Mouse (Mus musculus): ENCODE data around the gene Grhl1.
"Not testable (repeated sequence)": the region's sequence is repeated elsewhere in the genome, so short reads cannot be mapped to it uniquely, and the experiment has no call there.

The Grhl1 gene
- long read RNA-seq, experiment 1, result 0 reads
- long read RNA-seq, experiment 2, partial matches to known transcripts, result 0 of 1 reads
- long read RNA-seq, experiment 2, other reads (novel, unspliced or antisense), result 1 of 1 reads

DNA sequence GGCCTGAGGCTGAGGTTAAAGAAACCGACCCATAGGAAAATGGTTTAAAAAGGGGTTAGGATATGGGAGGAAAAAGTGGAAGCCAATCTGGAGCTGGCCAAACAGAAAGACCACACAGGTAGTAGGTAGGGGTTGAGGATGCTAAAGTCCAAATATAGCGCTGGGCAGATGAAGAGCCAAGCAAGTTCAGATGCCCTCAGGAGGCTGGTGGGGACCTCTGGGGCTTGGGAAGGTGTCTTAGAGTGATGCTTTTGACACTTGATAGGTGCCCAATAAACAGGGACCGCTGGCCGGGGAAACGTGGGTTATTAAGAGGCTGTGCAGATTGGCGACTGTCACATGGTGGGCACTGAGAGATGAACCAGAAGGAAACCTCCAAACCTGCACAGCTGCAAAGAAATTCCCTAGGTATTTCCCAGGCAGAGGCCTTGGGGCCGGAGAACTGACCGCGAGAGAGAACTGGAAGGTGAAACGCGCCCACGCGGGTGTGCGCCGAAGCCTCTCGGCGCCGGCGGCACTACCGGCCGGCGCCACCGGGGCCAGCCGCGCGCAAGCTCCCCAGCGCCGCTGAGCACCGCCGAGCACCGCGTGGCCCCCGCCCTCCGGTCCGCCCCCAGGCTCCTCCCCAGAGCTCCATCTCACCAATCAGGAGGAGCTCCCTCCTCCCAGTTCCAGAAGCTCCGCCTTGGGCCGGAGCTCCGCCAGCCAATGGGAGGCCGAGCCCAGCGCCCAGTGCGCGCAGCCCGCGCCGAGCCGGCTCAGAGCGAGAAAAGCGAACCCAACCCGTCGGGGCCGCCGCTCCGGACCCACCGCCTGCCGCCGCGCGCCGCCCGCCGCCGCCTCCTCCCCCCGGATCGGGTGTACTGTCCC, at the start of gene Grhl1:
Grhl1 (plus strand) TSS at position 761 of the 870 bp plus-strand sequence.
- intact Hi-C loops (cut with DNase I), result no loop called here

DNA sequence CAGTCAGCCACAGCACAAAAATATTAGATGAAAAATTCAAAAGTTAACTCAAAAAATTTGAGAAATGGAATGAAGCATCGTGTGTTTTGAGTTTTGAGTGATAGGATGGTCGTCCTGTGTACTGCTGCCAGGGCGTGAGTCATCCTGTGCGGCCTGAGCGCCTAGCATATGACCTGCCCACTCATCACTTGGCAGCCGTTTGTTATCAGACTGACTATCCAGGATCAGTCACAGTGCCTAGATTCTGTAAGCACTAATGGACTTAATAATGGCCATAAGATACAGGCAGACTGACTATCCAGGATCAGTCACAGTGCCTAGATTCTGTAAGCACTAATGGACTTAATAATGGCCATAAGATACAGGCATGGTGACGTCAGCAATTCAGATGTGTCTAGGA, 47.0 kb upstream of the Grhl1 start:
- intact Hi-C loops (cut with DNase I), result not testable (repeated sequence)

DNA sequence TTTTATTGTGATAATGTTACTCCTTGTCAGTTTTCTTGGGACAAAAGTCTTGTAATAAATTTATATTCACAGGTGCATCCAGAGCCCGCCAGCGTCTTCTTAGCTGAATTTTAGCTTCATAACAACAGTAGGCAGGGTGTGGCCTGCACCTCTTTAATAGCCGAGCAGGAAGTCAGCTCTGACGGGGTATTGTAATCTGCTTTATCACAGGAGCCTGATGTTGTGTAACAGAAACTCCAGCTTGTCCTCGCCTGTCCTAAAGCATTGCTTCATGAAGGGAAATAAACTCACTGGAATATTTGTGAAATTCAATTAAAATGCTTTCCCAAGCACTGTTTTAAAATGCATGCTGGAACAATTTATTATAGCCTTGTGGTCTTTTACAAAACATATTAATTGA, 35.7 kb upstream of the Grhl1 start:
- intact Hi-C loops (cut with DNase I), result no loop called here

DNA sequence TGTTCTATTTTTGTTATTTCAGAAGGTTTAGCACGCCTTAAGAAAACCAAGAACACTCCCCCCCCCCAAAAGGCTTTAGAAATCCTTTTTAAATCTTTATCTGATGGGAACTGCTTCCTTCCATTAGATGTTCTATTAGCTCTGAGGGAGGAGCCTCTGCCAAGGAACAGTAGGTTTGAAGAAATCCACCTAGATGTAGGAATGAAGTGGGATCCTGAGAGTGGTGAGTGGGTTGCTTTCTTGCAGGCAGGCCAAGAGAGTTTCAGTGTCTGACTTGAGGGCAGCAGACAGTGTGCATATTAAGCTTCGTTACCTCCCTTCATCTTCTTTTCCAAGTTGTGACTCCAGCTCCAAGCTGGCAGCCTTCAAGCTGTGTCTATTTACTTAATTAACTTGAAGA, 34.9 kb upstream of the Grhl1 start:
- intact Hi-C loops (cut with DNase I), result no loop called here

DNA sequence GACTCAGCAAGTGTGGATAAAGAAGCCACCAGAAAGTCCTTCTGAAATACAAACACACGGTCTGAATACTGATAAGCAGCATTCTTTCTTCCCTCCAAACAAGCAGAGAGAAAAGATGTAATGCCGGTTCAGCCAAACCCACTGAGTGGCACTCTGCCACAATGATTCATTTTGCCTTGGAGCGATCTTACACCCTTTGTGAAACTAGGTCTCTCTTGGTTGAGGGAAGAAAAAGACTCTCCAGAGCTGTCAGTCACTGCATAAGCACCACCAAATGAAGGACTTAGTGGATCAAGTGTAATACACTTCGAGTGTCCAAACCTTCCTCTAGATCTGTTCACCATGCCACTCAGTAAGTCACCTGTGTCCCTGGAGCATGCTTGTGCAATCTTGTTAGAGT, 34.1 kb upstream of the Grhl1 start:
- intact Hi-C loops (cut with DNase I), result no loop called here

DNA sequence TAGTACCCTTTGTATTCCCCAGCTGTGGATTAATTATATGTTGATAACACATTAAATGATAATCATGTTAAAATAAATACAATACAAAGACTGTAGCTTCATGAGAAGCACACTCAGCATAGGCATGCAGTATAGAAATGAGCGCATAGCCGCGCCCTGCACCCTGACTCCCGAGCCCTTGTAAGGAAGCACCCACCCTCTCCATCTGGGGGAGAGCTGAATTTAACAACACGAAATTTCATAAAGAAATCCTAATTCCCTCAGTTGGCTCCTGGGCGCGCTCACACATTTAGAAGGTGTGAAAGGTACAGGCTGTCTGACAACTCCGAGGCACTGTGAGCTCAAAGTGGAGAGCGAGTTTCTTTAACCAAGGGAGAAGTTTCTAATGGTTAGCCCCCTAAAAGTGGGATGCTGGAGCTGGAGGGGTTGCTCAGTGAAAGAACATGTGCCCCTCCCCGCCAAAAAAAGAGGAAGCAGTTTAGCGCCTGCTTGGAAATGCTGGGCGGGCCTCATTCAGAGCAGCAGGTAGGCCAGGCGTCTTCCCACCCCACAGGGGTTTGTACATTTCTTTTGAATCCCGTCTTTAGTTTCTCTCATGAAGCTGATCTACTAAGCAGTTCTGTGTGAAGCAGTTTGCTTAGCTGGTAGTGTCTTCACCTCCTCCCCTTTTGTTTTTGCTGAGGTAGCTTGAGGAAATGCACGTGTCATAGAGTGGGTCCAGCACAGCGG, 30.5 kb upstream of the Grhl1 start:
- intact Hi-C loops (cut with DNase I), result no loop called here

DNA sequence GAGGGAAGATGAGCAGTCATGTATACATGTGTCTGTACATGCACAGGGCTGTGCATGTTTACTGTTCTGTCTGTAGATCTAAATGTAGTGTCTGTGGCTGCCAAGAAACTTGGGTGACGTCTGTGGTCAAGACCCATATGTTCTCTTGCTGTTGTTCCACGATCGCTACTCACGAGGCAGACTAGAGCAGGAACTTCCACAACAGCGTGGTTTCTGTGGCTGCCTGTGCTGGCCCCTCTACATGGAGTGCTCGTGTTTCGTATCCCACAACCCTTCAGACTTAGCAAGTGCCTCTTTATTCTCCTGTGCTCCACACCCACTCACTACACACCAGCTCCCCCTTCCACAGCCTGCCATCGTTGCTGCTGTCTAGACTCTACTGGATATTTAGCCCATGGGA, 24.4 kb upstream of the Grhl1 start:
- intact Hi-C loops (cut with DNase I), result no loop called here

DNA sequence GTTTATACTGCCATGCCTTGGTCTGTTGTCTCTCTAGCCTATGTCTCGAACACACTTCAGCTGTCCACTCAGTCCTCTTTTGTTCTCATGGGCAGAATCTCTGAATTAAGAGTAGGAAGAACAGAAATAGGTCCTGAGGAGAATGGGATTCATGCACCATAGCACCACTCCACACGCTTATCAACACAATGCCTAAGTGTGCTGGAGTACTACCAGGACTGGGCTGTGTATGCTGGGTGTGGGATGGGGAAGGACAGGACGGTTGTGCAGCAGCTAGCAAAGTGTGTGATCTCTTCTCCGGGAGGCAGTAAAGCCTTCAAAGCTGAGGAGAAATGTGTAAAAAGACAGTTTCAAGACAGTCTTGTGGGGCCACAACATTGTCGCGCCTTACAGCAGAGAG, 23.2 kb upstream of the Grhl1 start:
- intact Hi-C loops (cut with DNase I), result no loop called here

DNA sequence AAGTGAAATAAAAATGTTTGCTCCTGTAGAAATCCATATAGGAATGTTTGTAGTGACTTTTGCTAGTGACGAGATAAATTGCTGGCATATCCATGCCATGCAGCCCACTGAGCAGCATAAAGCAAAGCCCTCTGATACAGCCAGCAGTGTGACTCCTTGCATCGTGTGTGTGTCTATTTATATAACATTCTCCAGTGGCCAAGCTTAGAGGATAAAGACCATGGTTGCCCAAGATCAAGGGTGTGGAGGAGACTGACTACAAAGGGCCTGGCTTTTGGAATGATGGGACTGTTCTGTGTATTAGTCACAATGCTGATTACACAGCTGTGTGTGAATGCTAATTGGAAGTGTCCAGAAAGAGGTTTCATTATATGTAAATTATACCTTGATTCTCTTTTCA, 19.6 kb upstream of the Grhl1 start:
- intact Hi-C loops (cut with DNase I), result no loop called here

DNA sequence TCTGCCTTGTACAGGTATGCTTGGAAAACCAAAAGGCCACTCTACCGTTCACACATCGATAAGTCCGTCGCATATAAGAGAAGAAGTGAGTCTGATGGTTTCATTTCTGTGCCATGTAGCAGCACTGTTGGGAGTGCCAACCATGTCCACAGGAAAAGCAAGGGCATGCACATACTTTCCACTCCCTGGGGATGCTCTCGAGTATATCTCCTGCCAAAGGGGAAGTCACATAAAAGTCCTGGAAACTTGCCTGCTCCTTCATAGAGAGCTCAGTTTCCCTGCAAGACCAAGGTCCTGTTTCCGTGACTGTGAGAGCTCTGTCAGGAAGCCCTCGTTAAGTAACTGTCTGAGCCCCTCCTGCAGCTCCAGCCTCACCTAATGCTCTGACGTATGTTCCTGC, 16.1 kb upstream of the Grhl1 start:
- intact Hi-C loops (cut with DNase I), result no loop called here

DNA sequence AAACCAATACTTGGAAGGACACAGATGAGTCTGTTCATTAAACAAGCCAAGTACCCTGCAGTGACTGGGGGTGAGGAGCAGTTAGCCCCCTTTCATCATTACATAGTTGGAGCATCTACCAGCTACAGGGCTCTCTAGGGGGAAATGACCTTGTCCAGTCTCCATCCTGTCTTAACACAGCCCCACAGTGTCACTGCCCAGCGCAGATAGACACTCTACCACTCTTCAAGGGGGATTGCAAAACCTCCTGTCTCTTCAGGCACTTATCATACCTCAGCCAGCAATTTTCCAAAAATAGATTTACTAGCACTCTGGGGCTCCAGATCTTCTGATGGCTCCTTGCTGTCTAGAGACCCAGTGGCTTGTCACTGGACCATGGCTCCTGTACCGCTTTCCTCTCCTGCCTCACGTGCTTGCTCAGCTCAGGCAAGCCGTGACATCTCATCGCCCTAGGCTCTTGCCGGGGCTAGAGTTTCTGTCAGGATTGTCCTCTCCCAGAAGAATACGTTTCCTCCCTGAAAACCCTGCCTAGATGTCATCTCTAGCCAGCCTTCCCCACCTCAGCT, 8.6 kb upstream of the Grhl1 start:
- intact Hi-C loops (cut with DNase I), result no loop called here

DNA sequence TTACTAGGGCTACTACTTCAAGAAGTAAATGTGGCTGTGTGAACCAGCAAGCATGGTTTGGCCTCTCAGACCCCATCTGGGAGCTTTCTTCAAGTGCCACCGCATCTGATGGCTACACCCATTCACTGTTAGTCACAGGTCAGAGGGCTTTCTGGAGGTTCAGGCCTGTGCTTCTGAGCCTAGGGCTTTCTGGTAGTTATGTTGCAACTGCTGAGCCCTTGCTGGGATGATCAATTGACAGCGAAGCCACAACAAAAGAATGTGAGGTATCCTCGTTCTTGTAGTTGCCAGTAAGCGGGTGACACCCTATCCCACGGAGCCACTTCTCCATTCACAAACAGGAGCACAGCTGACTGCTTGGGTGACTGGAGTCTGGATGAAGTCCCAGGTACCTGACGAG, 6.8 kb upstream of the Grhl1 start:
- intact Hi-C loops (cut with DNase I), result no loop called here

DNA sequence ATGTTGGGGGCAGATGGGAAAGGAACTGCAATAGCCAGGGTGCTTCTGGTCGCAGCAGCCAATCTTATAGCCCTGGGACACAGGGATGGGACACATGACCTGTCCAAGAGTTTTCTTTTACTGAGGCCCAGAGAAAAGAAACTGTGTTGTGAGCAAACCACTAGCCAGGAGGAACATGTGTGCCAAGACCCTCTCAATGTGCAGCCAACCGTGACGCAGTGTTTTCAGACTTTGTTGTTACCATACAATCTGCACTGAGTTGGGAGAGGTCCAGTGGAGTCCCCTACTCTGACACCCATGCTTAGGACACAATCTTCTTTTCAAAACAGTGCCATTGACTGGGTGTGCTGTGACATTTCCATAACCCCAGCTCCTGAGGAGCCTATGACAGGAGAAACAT, 4.5 kb upstream of the Grhl1 start:
- intact Hi-C loops (cut with DNase I), result no loop called here

DNA sequence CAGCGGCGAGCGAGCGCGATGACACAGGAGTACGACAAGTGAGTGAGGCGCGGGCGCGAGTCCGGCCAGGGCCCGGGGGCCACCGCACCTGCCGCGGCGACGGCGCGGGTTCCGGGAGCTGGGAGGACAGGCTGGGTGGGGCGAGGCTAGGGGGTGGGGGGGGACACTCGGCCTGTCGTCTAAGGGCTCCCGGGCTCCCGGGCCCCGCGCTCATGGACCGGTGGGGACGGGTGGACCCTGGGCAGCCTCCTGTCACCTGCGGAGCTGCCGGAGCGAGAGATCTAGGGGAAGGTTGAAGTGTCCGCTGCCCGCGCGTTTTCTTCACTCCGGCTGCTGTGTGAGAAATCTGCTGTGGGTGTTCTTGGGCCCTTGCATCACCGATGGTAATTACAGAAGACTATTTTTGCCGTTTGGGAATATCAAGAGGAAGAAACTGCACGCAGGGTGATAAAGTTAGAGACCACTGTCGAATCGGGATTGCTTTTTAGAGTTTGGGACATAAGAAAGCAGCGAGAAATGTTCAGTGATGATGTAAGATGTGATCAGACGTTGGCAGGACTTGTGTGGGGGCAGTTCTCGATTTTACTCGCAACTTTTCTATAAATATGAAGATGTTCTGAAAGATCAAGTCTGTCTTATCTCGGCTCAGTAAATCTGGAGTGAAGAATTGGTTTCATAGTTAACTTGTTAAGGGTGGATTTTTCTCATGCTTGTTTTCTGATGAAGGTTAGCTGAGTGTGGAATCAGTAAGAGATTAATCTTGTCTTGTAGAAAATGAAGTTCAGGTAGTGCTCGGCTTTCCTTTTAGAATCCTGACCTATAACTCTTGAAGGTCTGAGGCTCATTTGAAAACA, 565 bp downstream of the Grhl1 start:
- intact Hi-C loops (cut with DNase I), result no loop called here

DNA sequence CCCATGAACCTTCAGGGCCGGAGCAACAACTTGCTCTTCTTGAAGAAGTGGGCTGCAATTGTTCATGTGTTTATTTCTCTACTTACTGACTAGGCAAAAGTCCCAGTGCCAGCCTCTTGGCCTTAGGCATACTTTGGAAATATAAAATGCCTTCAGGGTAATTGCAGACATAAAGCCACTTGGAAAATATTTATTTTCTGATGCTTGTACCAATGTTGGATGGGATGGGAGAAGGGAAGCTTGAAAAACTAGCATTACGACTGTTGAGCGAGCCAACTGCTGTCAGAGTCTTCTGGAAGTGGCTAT, 1.1 kb downstream of the Grhl1 start:
- intact Hi-C loops (cut with DNase I), result no loop called here

DNA sequence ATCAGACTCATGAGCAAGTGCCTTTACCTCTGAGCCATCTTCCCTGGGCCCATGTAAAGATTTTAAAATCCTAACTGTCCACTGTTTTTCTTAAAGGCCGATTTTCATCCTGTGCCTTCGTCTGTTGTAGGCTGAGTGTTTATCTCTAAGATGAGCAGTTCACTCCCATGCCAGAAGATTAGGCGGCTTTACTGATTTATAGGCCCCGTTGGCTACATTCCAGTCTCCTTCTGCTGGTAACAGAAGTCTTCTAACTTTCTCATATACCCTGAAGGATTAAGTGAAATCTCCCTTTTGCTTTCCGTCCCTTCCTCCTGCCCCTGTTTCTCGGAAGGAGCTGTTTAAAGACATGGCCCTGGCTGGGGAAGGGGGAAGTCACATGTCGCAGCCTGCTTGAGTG, 2.8 kb downstream of the Grhl1 start:
- intact Hi-C loops (cut with DNase I), result no loop called here

DNA sequence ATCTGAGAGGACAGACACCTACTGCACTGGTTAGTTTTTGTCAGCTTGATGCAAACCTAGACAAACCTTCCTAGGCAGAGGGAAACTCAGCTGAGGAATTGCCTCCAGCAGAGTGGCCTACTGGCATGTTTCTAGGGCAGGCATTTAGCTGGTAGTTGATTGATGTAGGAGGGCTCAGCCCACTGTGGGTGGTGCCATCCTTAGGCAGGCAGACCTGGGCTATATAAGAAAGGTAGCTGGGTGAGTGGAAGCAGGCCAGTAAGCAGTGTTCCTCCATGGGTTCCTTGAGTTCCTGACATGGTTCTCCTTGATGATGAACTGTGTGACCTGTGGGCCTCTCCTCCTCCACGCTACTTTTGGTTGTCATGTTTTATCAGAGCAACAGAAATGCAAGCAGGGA, 8.4 kb downstream of the Grhl1 start:
- intact Hi-C loops (cut with DNase I), result no loop called here

DNA sequence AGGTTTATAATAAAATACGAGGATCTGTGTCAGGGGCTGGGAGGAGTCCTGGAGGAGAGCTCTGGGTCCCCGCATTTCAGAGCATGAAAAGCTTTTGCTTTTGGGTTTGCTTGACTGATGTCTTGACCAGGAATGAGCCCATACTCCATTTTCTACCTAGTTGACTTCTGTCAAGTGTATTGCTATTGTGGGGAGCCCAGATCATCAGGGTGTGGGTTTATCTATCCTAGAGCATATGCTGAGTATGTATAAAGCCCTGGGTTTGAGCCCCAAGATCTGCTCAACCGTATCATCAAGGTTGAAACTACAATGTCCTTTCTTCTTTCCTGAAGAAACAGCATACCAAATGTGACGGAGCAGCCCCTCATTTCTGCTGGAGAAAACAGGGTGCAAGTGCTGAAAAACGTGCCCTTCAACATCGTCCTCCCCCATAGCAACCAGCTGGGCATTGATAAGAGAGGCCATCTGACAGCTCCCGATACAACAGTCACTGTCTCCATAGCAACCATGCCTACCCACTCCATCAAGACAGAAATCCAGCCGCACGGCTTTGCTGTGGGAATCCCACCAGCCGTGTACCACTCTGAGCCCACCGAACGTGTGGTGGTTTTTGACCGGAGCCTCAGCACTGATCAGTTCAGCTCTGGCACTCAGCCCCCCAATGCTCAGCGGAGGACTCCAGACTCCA, 9.1 kb downstream of the Grhl1 start:
- intact Hi-C loops (cut with DNase I), result no loop called here

DNA sequence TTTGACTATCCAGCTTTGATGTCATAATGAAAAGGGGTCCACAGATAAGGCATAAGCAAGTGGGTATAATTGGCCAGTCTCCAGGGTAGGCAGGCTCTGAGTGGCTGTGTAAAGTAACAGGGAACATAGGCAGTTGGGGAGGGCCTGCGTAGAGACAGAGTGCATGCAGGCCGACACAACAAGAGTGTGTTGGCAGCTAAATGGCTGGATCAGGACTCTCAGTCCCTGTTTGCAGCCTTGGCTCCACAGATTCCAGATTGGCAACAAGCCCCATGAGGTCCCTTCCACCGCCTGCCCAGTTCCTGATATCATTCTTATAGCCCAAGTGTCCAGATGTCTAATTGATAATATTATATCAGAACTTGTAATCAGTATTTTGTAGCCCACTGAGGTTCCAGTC, 11.6 kb downstream of the Grhl1 start:
- intact Hi-C loops (cut with DNase I), result no loop called here

DNA sequence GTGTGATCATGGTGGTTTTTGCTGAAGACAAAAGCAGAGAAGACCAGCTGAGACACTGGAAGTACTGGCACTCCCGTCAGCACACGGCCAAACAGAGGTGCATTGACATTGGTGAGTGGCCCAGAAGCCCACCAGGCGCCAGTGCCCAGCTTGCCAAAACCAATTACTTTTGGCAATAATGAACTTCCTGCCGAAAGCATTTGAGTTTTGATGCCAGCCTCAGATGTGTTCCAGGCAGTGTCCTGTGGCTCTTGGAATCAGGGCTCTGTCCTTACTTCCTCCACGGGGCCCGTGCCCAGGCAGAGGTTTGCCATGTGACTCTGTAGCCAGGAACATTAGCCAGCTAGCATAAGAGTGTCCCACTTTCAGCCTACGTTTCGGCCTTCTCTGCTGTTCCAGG, 12.8 kb downstream of the Grhl1 start:
- intact Hi-C loops (cut with DNase I), result no loop called here

DNA sequence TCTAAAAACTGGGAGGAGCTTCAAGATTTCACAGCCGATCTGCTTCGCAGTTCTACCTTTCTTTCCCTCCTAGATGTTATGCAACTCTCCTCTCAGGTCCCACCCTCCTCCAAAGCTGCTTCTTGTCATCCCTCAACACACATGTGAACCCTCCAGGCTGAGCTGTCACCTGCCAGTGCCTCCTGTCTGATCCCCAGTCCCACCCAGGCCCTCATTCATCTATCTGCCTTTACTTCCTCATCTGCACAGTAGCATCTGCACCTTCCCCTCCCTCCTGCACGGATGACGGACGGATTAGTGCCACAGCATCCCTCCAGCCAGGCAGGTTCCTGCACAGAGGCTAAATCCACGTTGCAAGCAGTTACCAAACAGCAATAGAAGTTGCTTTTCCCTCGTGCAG, 14.1 kb downstream of the Grhl1 start:
- intact Hi-C loops (cut with DNase I), result no loop called here
